Mouse (Mus musculus): ENCODE measurements at regions not wholly inside any gene's neighbourhood (a gene's known extent, or its start where the extent isn't known, plus 50 kb on each side); places are given as distances from the start of the nearest gene placed in this dataset.

DNA sequence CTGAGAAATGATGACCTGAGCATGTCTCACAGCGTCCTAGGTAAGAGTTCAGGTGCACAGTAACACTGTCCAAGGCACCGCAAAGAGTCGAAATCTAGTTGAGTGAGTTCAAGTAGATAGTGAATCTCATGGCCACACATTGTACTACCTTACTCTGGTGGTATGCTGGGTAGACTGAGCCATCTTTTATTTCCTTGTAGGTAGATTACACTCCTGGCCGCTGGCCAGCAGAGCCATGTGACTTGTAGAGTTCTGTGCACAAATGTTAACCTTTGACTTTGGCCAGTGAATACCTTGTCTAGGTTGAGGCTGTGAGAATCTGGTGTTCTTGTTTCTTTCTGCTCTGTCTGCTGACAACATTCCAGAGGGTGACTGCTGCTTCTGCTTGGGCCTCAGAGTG is 273.0 kb downstream of the Bcl11a start:
- Histone ChIP-seq H3K27ac (ENCODE audit: low read depth) (no peak overlapping the region), H3K4me2 (ENCODE audit: low read depth, low read length) (no peak overlapping the region), H3K9ac (replicated peaks; ENCODE audit: low read depth, low read length) (no peak overlapping the region), H3K27me3 (ENCODE audit: control insufficient read depth, insufficient read depth, low read length) (no peaks in the 10 kb centered on the region), H3K4me3 (ENCODE audit: low read depth, low read length) (no peak overlapping the region), H3K4me1 (ENCODE audit: control insufficient read depth, insufficient read depth) (no peaks in the 10 kb centered on the region), H3K9me3 (replicated peaks; ENCODE audit: control insufficient read depth, low read length) (no peaks in the 10 kb centered on the region), H3K36me3 (replicated peaks; ENCODE audit: control insufficient read depth, insufficient read depth, low read length) (no peaks in the 10 kb centered on the region)
- ATAC-seq (ENCODE audit: insufficient read depth, low read depth): no peak
- no peak for DNase-seq (ENCODE audit: low spot score)
- TF ChIP-seq CTCF (IDR thresholded peaks at IDR 0.05; ENCODE audit: low read depth) (no peak), EP300 (IDR thresholded peaks at IDR 0.05; ENCODE audit: low read depth) (no peak)
- WGBS: 85% methylated on average over 4 of the region's 4 CpGs

DNA sequence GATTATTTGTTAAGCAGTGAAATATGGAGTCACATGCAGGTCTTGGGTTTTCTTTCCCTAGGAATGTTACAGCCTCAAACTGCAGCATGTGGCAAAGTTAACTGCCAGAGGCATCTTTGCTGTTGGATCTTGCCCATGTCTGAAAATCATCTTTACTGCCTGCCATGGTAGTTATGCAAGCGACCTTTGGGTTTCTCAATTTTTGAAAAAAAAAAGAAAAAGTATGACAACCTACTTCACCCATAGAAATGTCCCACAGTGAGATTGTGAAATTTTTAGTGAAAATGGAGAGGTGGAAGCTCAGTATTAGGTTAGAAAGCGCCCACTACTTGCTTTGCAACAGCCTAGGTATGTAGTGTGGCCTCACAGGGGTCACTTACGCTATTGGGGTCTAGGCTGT is 274.2 kb downstream of the Bcl11a start:
- no peaks in the 10 kb centered on the region for H3K4me1 ChIP-seq (ENCODE audit: control insufficient read depth, insufficient read depth)
- no peaks in the 10 kb centered on the region for H3K9me3 ChIP-seq (replicated peaks; ENCODE audit: control insufficient read depth, low read length)
- no peak overlapping the region for H3K4me2 ChIP-seq (ENCODE audit: low read depth, low read length)
- TF ChIP-seq EP300 (IDR thresholded peaks at IDR 0.05; ENCODE audit: low read depth) (no peak), CTCF (IDR thresholded peaks at IDR 0.05; ENCODE audit: low read depth) (no peak)
- no peak for ATAC-seq (ENCODE audit: insufficient read depth, low read depth)
- 83% methylated on average over 3 of the region's 3 CpGs for WGBS
- H3K4me3 ChIP-seq (ENCODE audit: low read depth, low read length): no peak overlapping the region
- no peak overlapping the region for H3K9ac ChIP-seq (replicated peaks; ENCODE audit: low read depth, low read length)
- no peaks in the 10 kb centered on the region for H3K27me3 ChIP-seq (ENCODE audit: control insufficient read depth, insufficient read depth, low read length)
- H3K36me3 ChIP-seq (replicated peaks; ENCODE audit: control insufficient read depth, insufficient read depth, low read length): no peaks in the 10 kb centered on the region
- H3K27ac ChIP-seq (ENCODE audit: low read depth): no peak overlapping the region
- DNase-seq (ENCODE audit: low spot score): no peak

DNA sequence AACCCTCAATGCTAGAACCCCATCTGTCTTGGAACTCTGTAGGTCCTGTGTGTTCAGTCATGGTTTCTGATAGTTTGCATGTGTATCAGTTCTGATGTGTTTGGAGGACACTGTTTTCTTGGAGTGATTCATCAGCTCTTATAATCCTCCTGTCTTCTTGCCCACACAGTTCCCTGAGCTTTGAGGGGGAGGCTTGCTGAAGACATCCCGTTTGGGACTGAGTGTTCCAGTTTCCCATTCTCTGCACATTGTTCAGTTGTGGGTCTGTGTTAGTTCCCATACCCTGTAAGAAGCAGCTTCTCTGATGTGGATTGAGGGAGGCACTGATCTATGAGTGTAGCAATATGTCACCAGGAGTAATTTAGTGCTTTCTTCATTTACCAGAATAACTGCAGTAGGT is 275.2 kb downstream of the Bcl11a start:
- no peak for DNase-seq (ENCODE audit: low spot score)
- Histone ChIP-seq H3K4me2 (ENCODE audit: low read depth, low read length) (no peak overlapping the region), H3K4me1 (ENCODE audit: control insufficient read depth, insufficient read depth) (no peaks in the 10 kb centered on the region), H3K9me3 (replicated peaks; ENCODE audit: control insufficient read depth, low read length) (no peaks in the 10 kb centered on the region), H3K4me3 (ENCODE audit: low read depth, low read length) (no peak overlapping the region), H3K27ac (ENCODE audit: low read depth) (no peak overlapping the region), H3K9ac (replicated peaks; ENCODE audit: low read depth, low read length) (no peak overlapping the region), H3K27me3 (ENCODE audit: control insufficient read depth, insufficient read depth, low read length) (no peaks in the 10 kb centered on the region), H3K36me3 (replicated peaks; ENCODE audit: control insufficient read depth, insufficient read depth, low read length) (no peaks in the 10 kb centered on the region)
- no peak for ATAC-seq (ENCODE audit: insufficient read depth, low read depth)
- WGBS: 70% methylated on average over 1 of the region's 1 CpGs
- TF ChIP-seq CTCF (IDR thresholded peaks at IDR 0.05; ENCODE audit: low read depth) (no peak), EP300 (IDR thresholded peaks at IDR 0.05; ENCODE audit: low read depth) (no peak)

DNA sequence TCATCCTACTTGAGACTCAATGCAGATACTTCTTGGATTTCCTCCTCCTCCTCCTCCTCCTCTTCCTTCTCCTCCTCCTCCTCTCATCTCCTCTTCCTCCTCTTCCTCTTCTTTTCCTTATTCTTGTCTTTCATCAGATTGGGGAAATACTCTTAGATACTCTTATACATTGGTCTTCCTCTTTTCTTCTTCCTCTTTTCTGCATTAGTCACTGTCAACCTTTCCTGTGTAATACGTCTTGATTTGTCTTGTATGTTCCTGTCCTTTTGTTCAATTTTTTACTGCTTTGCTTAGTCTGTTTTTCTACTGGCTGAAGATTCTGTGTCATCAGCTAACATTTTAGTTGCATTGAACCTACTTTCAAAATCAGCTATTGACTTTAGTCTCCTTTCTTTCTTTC is 279.5 kb downstream of the Bcl11a start:
- Histone ChIP-seq H3K36me3 (replicated peaks; ENCODE audit: control insufficient read depth, insufficient read depth, low read length) (no peaks in the 10 kb centered on the region), H3K9me3 (replicated peaks; ENCODE audit: control insufficient read depth, low read length) (no peaks in the 10 kb centered on the region), H3K9ac (replicated peaks; ENCODE audit: low read depth, low read length) (no peak overlapping the region), H3K4me2 (ENCODE audit: low read depth, low read length) (no peak overlapping the region), H3K4me3 (ENCODE audit: low read depth, low read length) (no peak overlapping the region), H3K27ac (ENCODE audit: low read depth) (no peak overlapping the region), H3K4me1 (ENCODE audit: control insufficient read depth, insufficient read depth) (no peaks in the 10 kb centered on the region), H3K27me3 (ENCODE audit: control insufficient read depth, insufficient read depth, low read length) (no peaks in the 10 kb centered on the region)
- TF ChIP-seq EP300 (IDR thresholded peaks at IDR 0.05; ENCODE audit: low read depth): no peak
- DNase-seq (ENCODE audit: low spot score): no peak
- 53% methylated on average over 1 of the region's 1 CpGs for WGBS
- no peak for ATAC-seq (ENCODE audit: insufficient read depth, low read depth)

DNA sequence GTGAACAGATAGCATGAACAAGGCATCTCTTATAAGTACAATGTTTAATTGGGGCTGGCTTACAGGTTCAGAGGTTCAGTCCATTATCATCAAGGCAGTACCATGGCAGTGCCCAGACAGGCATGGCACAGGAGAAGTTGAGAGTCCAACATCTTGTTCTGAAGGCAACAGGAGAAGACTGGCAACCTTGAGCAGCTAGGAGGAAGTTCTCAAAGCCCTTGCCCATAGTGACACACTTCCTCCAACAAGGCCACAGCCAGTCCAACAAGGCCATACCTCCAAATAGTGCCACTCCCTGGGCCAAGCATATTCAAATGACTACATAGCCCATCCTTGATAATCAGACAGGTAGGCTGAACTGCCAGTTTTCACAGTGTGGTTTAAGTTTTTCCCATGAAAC is 281.2 kb downstream of the Bcl11a start:
- Histone ChIP-seq H3K27ac (ENCODE audit: low read depth) (no peak overlapping the region), H3K4me2 (ENCODE audit: low read depth, low read length) (no peak overlapping the region), H3K9ac (replicated peaks; ENCODE audit: low read depth, low read length) (no peak overlapping the region), H3K4me3 (ENCODE audit: low read depth, low read length) (no peak overlapping the region), H3K27me3 (ENCODE audit: control insufficient read depth, insufficient read depth, low read length) (no peaks in the 10 kb centered on the region), H3K4me1 (ENCODE audit: control insufficient read depth, insufficient read depth) (no peaks in the 10 kb centered on the region), H3K36me3 (replicated peaks; ENCODE audit: control insufficient read depth, insufficient read depth, low read length) (no peaks in the 10 kb centered on the region), H3K9me3 (replicated peaks; ENCODE audit: control insufficient read depth, low read length) (no peaks in the 10 kb centered on the region)
- ATAC-seq (ENCODE audit: insufficient read depth, low read depth): no peak
- no peak for TF ChIP-seq CTCF (IDR thresholded peaks at IDR 0.05; ENCODE audit: low read depth)
- TF ChIP-seq EP300 (IDR thresholded peaks at IDR 0.05; ENCODE audit: low read depth): no peak
- DNase-seq (ENCODE audit: low spot score): no peak

DNA sequence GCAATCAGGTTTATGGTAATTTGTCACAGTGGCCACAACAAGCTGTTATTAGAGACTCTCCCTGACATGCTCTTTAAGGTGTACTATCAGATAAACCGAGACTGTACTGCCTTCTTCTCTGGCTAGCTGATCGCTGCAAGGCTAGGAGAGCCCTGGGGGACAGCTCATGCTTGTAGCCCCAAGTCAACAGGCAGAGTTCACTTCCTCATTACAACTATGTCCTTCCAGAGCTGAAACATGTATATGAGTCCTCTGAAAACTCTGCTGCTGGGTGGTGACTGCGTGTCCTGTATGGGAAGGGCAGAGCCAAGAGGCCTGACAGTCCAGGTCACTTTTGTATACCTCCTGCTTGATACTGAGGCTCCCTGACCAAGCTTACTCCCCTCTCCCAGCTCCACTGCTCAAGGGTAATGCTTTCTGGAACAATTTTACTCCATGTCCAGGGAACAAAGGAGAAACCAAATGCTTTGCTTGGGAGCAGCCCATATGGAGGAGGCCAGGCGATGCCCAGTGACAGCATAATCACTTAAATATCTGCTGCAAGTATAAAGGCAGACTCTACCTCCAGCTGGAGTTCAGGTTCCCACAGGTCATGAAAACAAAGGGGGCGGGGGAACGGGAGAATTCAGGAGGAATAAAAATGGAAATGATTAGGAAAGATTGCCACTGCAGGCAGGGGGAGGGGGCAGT is 284.3 kb downstream of the Bcl11a start:
- H3K9me3 ChIP-seq (replicated peaks; ENCODE audit: control insufficient read depth, low read length): no peaks in the 10 kb centered on the region
- H3K9ac ChIP-seq (replicated peaks; ENCODE audit: low read depth, low read length): no peak overlapping the region
- no peaks in the 10 kb centered on the region for H3K4me1 ChIP-seq (ENCODE audit: control insufficient read depth, insufficient read depth)
- H3K27ac ChIP-seq (ENCODE audit: low read depth): no peak overlapping the region
- H3K4me3 ChIP-seq (ENCODE audit: low read depth, low read length): no peak overlapping the region
- no peak overlapping the region for H3K4me2 ChIP-seq (ENCODE audit: low read depth, low read length)
- no peaks in the 10 kb centered on the region for H3K27me3 ChIP-seq (ENCODE audit: control insufficient read depth, insufficient read depth, low read length)
- DNase-seq (ENCODE audit: low spot score): no peak
- H3K36me3 ChIP-seq (replicated peaks; ENCODE audit: control insufficient read depth, insufficient read depth, low read length): no peaks in the 10 kb centered on the region
- WGBS: 56% methylated on average over 6 of the region's 6 CpGs
- TF ChIP-seq CTCF (IDR thresholded peaks at IDR 0.05; ENCODE audit: low read depth): no peak
- no peak for TF ChIP-seq EP300 (IDR thresholded peaks at IDR 0.05; ENCODE audit: low read depth)
- no peak for ATAC-seq (ENCODE audit: insufficient read depth, low read depth)
